Mouse (Mus musculus) kidney, postnatal 0 days (tissue): Measurements from ENCODE around the gene Wipf2. TPM values are rescaled to one million over a fixed set of nuclear protein-coding genes. Genes with fewer than 3 reads are reported as not detected.
"Not testable (repeated sequence)": the region's sequence is repeated elsewhere in the genome, so short reads cannot be mapped to it uniquely, and the experiment has no call there.

ENCODE experiments used
- ATAC-seq: fragments of 200-750 bp; cut with Nextera tagmentation; replicated peaks from 2 replicates; pipeline ENCODE4 v1.8.0; 2017; ENCODE audit warnings: low read depth, moderate number of reproducible peaks, moderate TSS enrichment, moderate library complexity; ENCODE audit not compliant: low FRiP score
- DNase-seq: peaks from one replicate; pipeline ENCODE4 v3.0.0-alpha.2; 2016; ENCODE audit warnings: low spot score
- H3K27ac ChIP-seq: fragments of 300-500 bp; sonication (generic); 2 replicates; pipeline ENCODE4 v1.5.1; 2014; ENCODE audit warnings: mild to moderate bottlenecking
- H3K27me3 ChIP-seq: fragments of 300-500 bp; sonication (generic); 2 replicates; pipeline ENCODE4 v1.6.1; 2014; ENCODE audit warnings: low read length, mixed read lengths; ENCODE audit not compliant: insufficient read depth
- H3K36me3 ChIP-seq: fragments of 300-500 bp; sonication (generic); 2 replicates; pipeline ENCODE4 v1.6.1; 2014; ENCODE audit warnings: low read length, mixed read lengths; ENCODE audit not compliant: insufficient read depth
- H3K4me1 ChIP-seq: fragments of 300-500 bp; sonication (generic); replicated peaks from 2 replicates; pipeline ENCODE4 v1.6.1; 2014; ENCODE audit warnings: antibody characterized with exemption, low read length, mixed read lengths; ENCODE audit not compliant: insufficient read depth
- H3K4me2 ChIP-seq: fragments of 300-500 bp; sonication (generic); 2 replicates; pipeline ENCODE4 v1.6.1; 2014; ENCODE audit warnings: mild to moderate bottlenecking, low read length, moderate library complexity, mixed read lengths
- H3K4me3 ChIP-seq: fragments of 300-500 bp; sonication (generic); replicated peaks from 2 replicates; pipeline ENCODE4 v1.5.1; 2014; ENCODE audit warnings: low read depth, low read length
- H3K9ac ChIP-seq: fragments of 300-500 bp; sonication (generic); 2 replicates; pipeline ENCODE4 v1.6.1; 2014; ENCODE audit warnings: low read depth, low read length
- H3K9me3 ChIP-seq: fragments of 300-500 bp; sonication (generic); replicated peaks from 2 replicates; pipeline ENCODE4 v1.6.1; 2016; ENCODE audit warnings: low read length, inconsistent platforms, mixed read lengths
- CTCF ChIP-seq: IDR thresholded peaks from 2 replicates; pipeline ENCODE4 v1.5.1; 2016; ENCODE audit warnings: antibody characterized with exemption, low read depth, mild to moderate bottlenecking, moderate library complexity
- WGBS: fragments of 180-500 bp; shearing (Covaris S2); extraction: QIAGEN DNeasy Blood & Tissue Kit; methylation state at CpG from one replicate; pipeline ENCODE4 v1.1.7; 2014; 5-methylcytosine and 5-hydroxymethylcytosine counted together
- polyA plus RNA-seq: library from polyadenylated mRNA; unstranded; fragments of >200 nt; fragmentation: Nextera tagmentation; extraction: Ambion mirVana; gene quantifications from 2 replicates; pipeline ENCODE4 v1.2.1, GENCODE M21; 2015

The Wipf2 gene
- polyA plus RNA-seq, 1 experiment from 2014 or later, result 3.4 TPM

- H3K9ac ChIP-seq, result no peak overlapping the region
- DNase-seq (no peak), ATAC-seq (no peak)
- H3K27ac ChIP-seq, result no peak overlapping the region; the same call in 1 of the 2 replicates
- no peaks in the 10 kb centered on the region for H3K9me3 ChIP-seq
- H3K4me3 ChIP-seq, result no peak overlapping the region
- TF ChIP-seq CTCF, result no peak
- peaks cover 4% of the 10 kb centered on the region; the same call in 1 of the 2 replicates for H3K4me1 ChIP-seq
- H3K27me3 ChIP-seq, result no peaks in the 10 kb centered on the region
- H3K36me3 ChIP-seq, result 0 out of 2 replicates have a peak, but pooled peaks cover 7% of the 10 kb centered on the region
- WGBS, result 45% methylated on average over 9 of the region's 9 CpGs
- H3K4me2 ChIP-seq, result no peak overlapping the region
Measured at GRCm38 (mm10) chr11:98918231-98918630, 54.8 kb downstream of the Wipf2 start.

DNA sequence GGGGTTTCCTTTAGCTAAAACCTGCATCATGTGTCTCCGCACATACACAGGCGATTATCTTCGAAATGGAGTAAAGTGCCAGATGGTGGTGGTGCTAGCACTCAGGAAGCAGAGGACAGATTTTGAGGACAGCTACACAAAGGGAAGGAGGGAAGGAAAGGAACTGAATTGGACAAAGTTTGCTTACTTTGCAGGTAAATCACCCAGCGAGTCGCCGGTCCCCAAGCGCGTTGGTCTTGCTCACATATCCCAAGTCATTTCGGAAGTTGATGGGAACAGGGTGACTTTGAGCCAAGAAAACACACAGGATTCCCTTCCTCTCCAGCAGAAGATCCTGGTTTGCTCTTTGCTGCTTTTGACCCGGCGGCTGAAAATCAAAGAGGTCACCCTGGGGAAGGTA lies 55.6 kb downstream of the Wipf2 start:
- ATAC-seq, result no peak
- Histone ChIP-seq H3K27ac (no peak overlapping the region), H3K27me3 (no peaks in the 10 kb centered on the region), H3K36me3 (0 out of 2 replicates have a peak, but pooled peaks cover 7% of the 10 kb centered on the region), H3K4me1 (peaks cover 12% of the 10 kb centered on the region; the same call in 1 of the 2 replicates), H3K4me2 (no peak overlapping the region), H3K9me3 (no peaks in the 10 kb centered on the region), H3K4me3 (no peak overlapping the region), H3K9ac (no peak overlapping the region)
- DNase-seq, result no peak
- 96% methylated on average over 11 of the region's 11 CpGs for whole genome bisulfite sequencing
- TF ChIP-seq CTCF, result no peak

DNA sequence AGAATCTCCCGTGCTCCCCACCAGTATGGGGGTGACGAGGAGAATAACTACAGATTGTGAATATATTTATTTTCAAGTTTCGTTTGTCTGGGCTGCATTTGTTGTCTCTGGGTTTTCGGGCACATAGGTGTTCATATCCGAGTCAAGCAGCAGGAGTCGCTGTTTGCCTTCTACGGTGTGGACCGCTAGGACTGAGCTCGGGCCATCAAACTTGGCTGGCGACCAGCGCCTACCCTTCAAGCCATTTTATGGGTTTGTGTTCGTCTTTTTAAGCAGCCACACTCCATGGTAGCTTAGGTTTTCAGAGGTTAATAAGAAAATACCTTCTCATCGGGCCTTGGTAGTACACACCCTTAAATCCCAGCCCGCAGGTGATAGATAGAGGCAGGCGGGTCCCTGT lies 58.4 kb downstream of the Wipf2 start:
- H3K9ac ChIP-seq, H3K4me2 ChIP-seq, ATAC-seq, H3K27ac ChIP-seq, H3K36me3 ChIP-seq, H3K4me3 ChIP-seq, H3K27me3 ChIP-seq, H3K9me3 ChIP-seq: not testable (repeated sequence)
- 42% methylated on average over 15 of the region's 15 CpGs for WGBS
- peak; percentile 66; the same call in 1 of the 2 replicates for TF ChIP-seq CTCF
- H3K4me1 ChIP-seq, result peaks cover 31% of the 10 kb centered on the region
- peak; percentile 79 for DNase-seq

- H3K4me2 ChIP-seq, result peak overlapping the region; percentile 2; the same call in 1 of the 2 replicates
- peaks cover 31% of the 10 kb centered on the region for H3K4me1 ChIP-seq
- not testable (repeated sequence) for H3K36me3 ChIP-seq, H3K9me3 ChIP-seq, ATAC-seq, H3K27me3 ChIP-seq, H3K4me3 ChIP-seq
- DNase-seq, result peak; percentile 83
- peak; percentile 89 for TF ChIP-seq CTCF
- 24% methylated on average over 10 of the region's 10 CpGs for WGBS
- peak overlapping the region; percentile 71; the same call in 1 of the 2 replicates for H3K27ac ChIP-seq
- H3K9ac ChIP-seq, result 0 out of 2 replicates have a peak overlapping the region, but pooled peaks have one; percentile 27
Measured at GRCm38 (mm10) chr11:98922307-98922706, 58.9 kb downstream of the Wipf2 start.

DNA sequence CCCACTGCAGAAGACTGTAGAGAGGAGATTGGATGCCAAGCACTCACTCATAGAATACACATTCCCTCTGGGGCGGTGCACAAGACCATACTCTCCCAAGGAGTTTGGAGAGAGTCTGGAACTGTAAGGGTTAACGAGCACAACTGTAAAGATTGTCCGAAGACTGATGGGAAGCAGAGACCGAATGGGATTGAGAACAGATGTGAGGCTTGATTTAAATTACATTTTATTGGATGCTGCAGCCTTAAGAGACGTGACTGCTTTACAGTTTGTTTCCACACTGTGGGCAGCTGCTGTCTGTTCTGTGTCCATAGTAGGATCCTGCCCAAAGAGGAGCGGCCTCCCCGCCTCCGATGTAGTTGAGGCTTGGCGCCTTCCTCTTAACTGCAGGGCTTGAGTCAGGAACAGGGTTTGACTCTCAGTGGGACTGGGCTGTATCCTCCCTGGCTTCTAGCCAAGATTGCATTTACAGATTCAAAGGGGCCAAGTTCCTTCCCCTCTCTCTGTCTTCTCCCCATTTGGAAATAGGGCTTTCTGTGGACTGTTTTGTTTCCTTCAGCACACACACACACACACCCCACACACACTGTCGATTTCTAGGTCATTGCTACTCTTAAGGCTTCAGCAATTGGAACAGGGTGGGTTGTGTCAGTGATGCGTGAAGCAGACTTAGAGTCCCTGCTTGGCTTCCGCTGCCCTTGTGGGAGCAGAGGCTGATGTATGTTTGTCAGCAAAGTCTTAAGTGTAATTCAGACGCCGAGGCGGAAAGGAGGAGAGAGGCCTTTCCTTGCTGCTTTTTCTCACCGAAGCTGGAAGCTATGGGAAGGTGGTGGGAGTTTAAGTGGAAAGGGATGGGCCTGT lies 59.6 kb downstream of the Wipf2 start:
- not testable (repeated sequence) for H3K4me3 ChIP-seq, H3K27me3 ChIP-seq, H3K9me3 ChIP-seq, H3K36me3 ChIP-seq
- ATAC-seq (peak; percentile 38), DNase-seq (peak; percentile 61)
- Histone ChIP-seq H3K4me2 (0 out of 2 replicates have a peak overlapping the region, but pooled peaks have one; percentile 2), H3K9ac (0 out of 2 replicates have a peak overlapping the region, but pooled peaks have one; percentile 27), H3K4me1 (peaks cover 31% of the 10 kb centered on the region), H3K27ac (peak overlapping the region; percentile 71)
- WGBS, result 17% methylated on average over 16 of the region's 16 CpGs

DNA sequence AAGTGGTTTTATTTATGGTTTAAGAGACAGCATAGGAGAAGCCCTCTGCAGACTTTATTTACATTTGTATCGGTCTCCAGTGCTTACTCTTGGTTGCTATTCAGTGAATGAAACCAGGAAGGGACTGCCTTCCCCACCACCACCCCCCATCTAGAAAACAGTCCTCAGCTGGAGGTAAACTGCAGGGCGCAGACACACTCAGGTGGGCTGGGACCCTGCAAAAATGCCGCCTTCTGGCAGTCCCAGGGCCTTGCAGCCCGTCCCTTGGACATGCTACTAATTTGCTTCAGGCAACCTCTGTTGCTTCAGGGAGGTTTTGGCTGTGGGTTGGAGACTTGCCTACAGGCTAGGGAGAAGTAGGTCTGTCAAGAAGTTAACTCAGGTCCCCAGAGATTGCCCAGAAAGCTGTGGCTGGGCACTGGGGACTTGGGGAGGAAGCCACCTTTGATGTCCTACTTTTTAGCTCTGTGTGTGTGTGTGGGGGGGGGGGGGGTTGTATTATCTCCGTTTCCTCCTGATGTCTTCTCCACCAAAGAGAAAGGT lies 61.3 kb downstream of the Wipf2 start:
- Histone ChIP-seq H3K27me3 (no peaks in the 10 kb centered on the region), H3K4me2 (no peak overlapping the region), H3K27ac (peak overlapping the region; percentile 86), H3K36me3 (no peaks in the 10 kb centered on the region), H3K4me1 (peaks cover 47% of the 10 kb centered on the region), H3K4me3 (no peak overlapping the region), H3K9me3 (no peaks in the 10 kb centered on the region), H3K9ac (no peak overlapping the region)
- ATAC-seq (no peak), DNase-seq (no peak)
- TF ChIP-seq CTCF, result no peak
- 51% methylated on average over 5 of the region's 5 CpGs for WGBS
